Mouse (Mus musculus) liver, embryonic 11.5 days (tissue): Measurements from ENCODE around the gene Kcnq1. TPM values are rescaled to one million over a fixed set of nuclear protein-coding genes. Genes with fewer than 3 reads are reported as not detected.

Source experiments
- ATAC-seq: fragments of 200-750 bp; cut with Nextera tagmentation; replicated peaks from 2 replicates; pipeline ENCODE4 v1.8.0; 2017; ENCODE audit warnings: moderate number of reproducible peaks, mild to moderate bottlenecking, moderate TSS enrichment, moderate library complexity; ENCODE audit not compliant: low FRiP score
- DNase-seq: peaks from one replicate; pipeline ENCODE4 v3.0.0-alpha.2; 2017; ENCODE audit warnings: low spot score
- H3K27ac ChIP-seq: fragments of 300-500 bp; sonication (generic); 2 replicates; pipeline ENCODE4 v1.5.1; 2014; ENCODE audit warnings: mild to moderate bottlenecking, low read depth, low read length, control low read depth
- H3K27me3 ChIP-seq: fragments of 300-500 bp; sonication (generic); replicated peaks from 2 replicates; pipeline ENCODE4 v1.6.1; 2014; ENCODE audit warnings: low read length, mixed read lengths; ENCODE audit not compliant: control insufficient read depth, insufficient read depth
- H3K36me3 ChIP-seq: fragments of 300-500 bp; sonication (generic); 2 replicates; pipeline ENCODE4 v1.6.1; 2014; ENCODE audit warnings: mild to moderate bottlenecking, low read length, moderate library complexity, mixed read lengths; ENCODE audit not compliant: control insufficient read depth, insufficient read depth
- H3K4me1 ChIP-seq: fragments of 300-500 bp; sonication (generic); replicated peaks from 2 replicates; pipeline ENCODE4 v1.6.1; 2014; ENCODE audit warnings: low read length, mixed read lengths; ENCODE audit not compliant: control insufficient read depth, insufficient read depth
- H3K4me2 ChIP-seq: fragments of 300-500 bp; sonication (generic); 2 replicates; pipeline ENCODE4 v1.6.1; 2014; ENCODE audit warnings: mild to moderate bottlenecking, control low read depth, moderate library complexity
- H3K4me3 ChIP-seq: fragments of 300-500 bp; sonication (generic); 2 replicates; pipeline ENCODE4 v1.5.1; 2014; ENCODE audit warnings: low read depth, low read length, control low read depth
- H3K9ac ChIP-seq: fragments of 300-500 bp; sonication (generic); 2 replicates; pipeline ENCODE4 v1.6.1; 2014; ENCODE audit warnings: low read depth, low read length, control low read depth
- H3K9me3 ChIP-seq: fragments of 300-500 bp; sonication (generic); 2 replicates; pipeline ENCODE4 v1.6.1; 2016; ENCODE audit warnings: low read length, inconsistent platforms, mixed read lengths; ENCODE audit not compliant: control insufficient read depth
- WGBS: fragments of 180-500 bp; shearing (Covaris S2); extraction: QIAGEN DNeasy Blood & Tissue Kit; methylation state at CpG from one replicate; pipeline ENCODE4 v1.1.7; 2014; 5-methylcytosine and 5-hydroxymethylcytosine counted together
- polyA plus RNA-seq: library from polyadenylated mRNA; unstranded; fragments of >200 nt; fragmentation: Nextera tagmentation; extraction: Ambion mirVana; gene quantifications from 2 replicates; pipeline ENCODE4 v1.2.1, GENCODE M21; 2014

The Kcnq1 gene
- polyA plus RNA-seq, 1 experiment from 2014 or later: 0.59 TPM

DNA sequence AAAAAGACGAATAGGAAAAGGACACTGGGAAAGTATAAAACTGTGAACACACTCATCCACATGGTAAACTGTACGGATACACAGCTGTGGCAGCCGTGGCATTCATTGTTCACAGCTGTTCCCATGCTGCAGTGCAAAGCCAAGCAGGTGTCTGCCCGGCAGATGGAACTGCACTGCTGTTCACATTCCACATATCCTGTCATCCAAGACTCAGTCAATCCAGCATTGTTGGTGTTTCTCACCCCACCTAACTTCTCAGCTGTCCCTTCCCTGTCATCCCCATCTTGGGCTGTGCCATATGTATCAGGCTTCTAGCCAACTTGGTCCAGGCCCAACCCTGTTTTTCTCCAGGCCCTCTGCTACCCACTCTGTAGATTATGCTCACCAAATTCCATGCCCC is 232.5 kb downstream of the Kcnq1 start:
- Histone ChIP-seq H3K27me3 (no peaks in the 10 kb centered on the region; the same call in 1 of the 2 replicates), H3K9ac (no peak overlapping the region), H3K36me3 (no peaks in the 10 kb centered on the region), H3K4me3 (no peak overlapping the region), H3K9me3 (no peaks in the 10 kb centered on the region), H3K27ac (no peak overlapping the region), H3K4me1 (no peaks in the 10 kb centered on the region), H3K4me2 (no peak overlapping the region)
- WGBS: 76% methylated on average over 4 of the region's 4 CpGs
- ATAC-seq (no peak), DNase-seq (no peak)

DNA sequence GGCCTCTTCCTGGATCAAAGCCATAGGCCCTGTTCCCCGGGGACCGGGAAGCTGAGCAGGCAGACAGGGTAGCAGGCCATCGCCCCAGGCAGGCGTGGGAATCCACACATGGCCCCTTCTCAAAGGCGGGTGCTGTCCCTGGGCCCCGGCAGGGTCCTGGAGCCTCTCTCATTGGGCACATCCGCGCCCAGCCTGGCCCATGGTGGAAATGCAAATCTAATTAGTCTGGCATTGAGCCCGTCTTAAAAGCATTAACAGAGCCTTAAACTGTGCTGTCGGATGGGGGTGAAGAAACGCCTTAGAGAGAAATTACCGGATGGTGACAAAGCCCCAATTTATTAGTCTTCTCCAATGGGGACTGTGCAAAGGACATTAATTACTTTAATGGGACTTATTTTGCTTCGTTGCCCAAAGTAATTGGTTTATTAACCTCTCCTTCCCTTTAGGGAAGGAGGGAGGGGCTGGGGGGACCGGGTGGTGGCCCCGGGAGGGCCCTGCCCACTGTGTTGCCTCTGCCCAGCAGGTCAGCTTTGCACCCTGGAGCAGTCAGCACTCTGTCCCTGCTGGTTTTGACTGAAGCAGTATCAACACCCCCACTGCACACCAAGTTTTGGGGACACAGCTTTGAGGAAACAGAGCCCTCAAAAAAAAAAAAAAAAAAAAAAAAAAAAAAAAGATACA is 234.6 kb downstream of the Kcnq1 start:
- ATAC-seq (no peak), DNase-seq (no peak)
- no peak overlapping the region for H3K9ac ChIP-seq
- no peak overlapping the region for H3K4me3 ChIP-seq
- no peaks in the 10 kb centered on the region for H3K9me3 ChIP-seq
- no peaks in the 10 kb centered on the region for H3K36me3 ChIP-seq
- no peaks in the 10 kb centered on the region; the same call in 1 of the 2 replicates for H3K27me3 ChIP-seq
- H3K4me2 ChIP-seq: no peak overlapping the region
- H3K4me1 ChIP-seq: no peaks in the 10 kb centered on the region
- H3K27ac ChIP-seq: no peak overlapping the region
- 78% methylated on average over 15 of the region's 15 CpGs for WGBS

DNA sequence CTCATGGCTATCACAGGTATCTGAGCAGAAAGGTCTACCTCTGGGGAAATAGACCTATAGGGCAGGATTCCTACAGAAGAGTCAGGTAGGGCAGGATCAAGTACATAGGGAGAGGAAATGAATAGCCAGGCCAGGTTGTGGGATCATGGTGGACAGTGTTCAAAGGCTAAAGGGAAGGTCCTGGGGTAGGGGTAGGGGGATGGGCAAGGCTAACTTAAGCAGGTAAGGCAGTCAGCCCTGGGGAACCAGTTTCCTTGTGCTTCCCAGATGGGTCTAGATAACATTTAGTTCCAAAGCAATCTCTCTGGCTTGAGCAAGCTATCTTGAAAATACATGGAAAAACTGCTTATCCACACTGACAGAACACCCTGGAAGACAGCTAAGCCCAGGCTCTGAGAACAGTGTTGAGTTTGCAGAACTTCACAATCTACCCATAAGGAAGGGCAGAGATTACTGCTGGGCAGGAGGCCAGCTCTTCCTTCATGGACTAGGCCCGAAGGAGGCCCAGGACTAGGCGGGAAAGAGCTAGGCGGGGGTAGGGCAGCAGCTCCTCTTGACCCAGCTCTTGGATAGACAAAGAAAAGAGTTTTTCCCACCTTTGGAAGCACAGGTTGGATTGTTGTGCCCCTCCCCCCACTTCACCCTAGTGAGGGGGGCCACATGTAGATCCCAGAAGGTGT is 235.3 kb downstream of the Kcnq1 start:
- H3K27ac ChIP-seq: no peak overlapping the region
- no peak overlapping the region for H3K9ac ChIP-seq
- H3K9me3 ChIP-seq: no peaks in the 10 kb centered on the region
- H3K36me3 ChIP-seq: no peaks in the 10 kb centered on the region
- no peak overlapping the region for H3K4me3 ChIP-seq
- 67% methylated on average over 3 of the region's 3 CpGs for WGBS
- no peak for DNase-seq
- H3K27me3 ChIP-seq: no peaks in the 10 kb centered on the region; the same call in 1 of the 2 replicates
- H3K4me2 ChIP-seq: no peak overlapping the region
- no peaks in the 10 kb centered on the region for H3K4me1 ChIP-seq
- ATAC-seq: no peak

DNA sequence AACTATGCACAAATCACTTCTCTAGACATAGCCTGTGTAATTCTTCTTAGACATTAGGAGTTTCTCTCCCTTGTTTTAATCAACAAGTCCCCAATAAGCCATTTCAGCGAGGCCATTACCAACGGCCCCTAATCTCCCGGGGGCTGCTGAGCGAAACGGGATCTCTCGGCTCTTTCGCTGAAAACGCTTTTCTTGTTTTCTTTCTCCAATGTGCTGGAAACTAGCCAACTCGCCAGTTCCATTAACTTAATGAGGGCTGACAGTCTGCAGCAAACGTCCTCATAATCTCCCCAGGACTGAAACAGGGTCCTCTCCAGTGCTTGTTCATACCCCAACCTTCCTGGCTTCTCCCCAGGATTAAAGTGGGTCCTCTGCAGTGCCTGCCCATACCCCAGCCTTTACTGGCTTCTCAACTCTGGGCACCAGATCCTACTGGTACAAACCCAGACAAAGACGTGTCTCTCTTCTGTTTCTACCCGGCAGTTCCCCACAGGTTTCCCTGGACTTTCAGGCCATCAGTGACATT is 237.7 kb downstream of the Kcnq1 start:
- 54% methylated on average over 12 of the region's 12 CpGs for WGBS
- no peaks in the 10 kb centered on the region for H3K4me1 ChIP-seq
- ATAC-seq: no peak
- H3K4me2 ChIP-seq: no peak overlapping the region
- H3K27me3 ChIP-seq: no peaks in the 10 kb centered on the region; the same call in 1 of the 2 replicates
- H3K36me3 ChIP-seq: no peaks in the 10 kb centered on the region
- H3K9me3 ChIP-seq: no peaks in the 10 kb centered on the region
- H3K4me3 ChIP-seq: no peak overlapping the region
- no peak overlapping the region; the same call in 1 of the 2 replicates for H3K9ac ChIP-seq
- no peak overlapping the region for H3K27ac ChIP-seq
- DNase-seq: no peak

DNA sequence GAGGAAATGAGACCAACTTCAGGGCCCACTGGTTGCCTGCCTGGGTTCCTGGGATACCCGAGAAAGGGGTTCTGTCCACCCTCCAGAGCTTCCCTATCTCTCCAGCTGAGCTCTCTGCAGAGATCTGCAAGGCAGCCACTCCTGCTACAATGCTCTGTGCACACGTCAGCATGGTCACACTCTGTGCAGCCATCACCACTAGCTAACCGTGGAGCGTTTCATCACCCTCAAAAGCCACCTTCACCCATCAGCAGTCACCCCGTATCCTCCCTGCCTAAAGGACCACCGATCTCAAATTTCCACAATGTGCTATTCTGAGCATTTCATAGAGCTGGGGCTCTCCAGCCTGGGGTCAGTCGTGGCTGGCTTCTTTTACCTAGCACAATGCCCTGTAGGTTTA is 243.1 kb downstream of the Kcnq1 start:
- ATAC-seq (no peak), DNase-seq (no peak)
- H3K36me3 ChIP-seq: no peaks in the 10 kb centered on the region
- H3K9ac ChIP-seq: no peak overlapping the region
- H3K9me3 ChIP-seq: no peaks in the 10 kb centered on the region
- no peak overlapping the region for H3K27ac ChIP-seq
- no peaks in the 10 kb centered on the region for H3K4me1 ChIP-seq
- H3K27me3 ChIP-seq: no peaks in the 10 kb centered on the region
- no peak overlapping the region for H3K4me3 ChIP-seq
- 64% methylated on average over 7 of the region's 7 CpGs for WGBS
- H3K4me2 ChIP-seq: no peak overlapping the region

DNA sequence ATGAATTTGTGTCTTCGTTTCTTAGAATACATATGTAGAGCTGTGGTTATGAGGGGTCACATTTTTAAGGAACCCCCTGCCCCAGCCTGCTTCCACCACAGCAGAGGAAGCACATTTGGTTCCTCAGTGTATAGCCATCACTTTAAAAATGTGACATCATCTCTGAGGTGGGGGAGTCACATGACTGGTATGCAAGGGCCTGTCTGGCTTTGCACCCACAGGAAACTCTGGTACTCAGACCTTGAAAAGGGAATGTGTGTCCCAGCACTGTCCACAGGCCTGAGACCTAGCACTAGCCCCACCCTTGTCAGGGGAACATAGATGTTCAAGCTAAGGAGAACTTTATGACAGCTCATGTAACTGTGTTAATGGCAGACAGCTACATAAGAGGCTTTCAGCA is 243.7 kb downstream of the Kcnq1 start:
- no peak overlapping the region for H3K4me3 ChIP-seq
- H3K9ac ChIP-seq: no peak overlapping the region
- H3K36me3 ChIP-seq: no peaks in the 10 kb centered on the region
- no peaks in the 10 kb centered on the region for H3K9me3 ChIP-seq
- H3K4me1 ChIP-seq: no peaks in the 10 kb centered on the region
- DNase-seq (no peak), ATAC-seq (no peak)
- no peak overlapping the region for H3K4me2 ChIP-seq
- WGBS: 57% methylated on average over 1 of the region's 1 CpGs
- H3K27me3 ChIP-seq: no peaks in the 10 kb centered on the region
- H3K27ac ChIP-seq: no peak overlapping the region

DNA sequence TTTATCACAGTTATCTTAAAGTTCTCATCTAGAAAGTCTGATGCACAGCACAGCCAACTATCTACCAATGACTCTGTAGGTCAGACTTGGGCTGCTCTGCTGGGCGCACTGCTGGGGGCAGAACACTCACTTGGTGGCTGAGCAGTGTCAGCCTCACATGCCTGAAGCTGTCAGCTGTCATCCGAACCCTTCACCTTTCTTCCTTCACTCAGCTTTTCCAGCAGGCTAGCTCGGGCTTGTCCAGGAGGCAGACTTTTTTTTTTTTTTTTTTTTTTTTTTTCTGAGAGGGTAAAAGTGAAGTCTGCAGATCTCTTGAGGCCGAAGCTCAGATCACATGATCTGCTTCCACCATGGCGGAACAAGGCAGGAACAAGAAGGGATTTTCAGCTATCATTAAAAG is 249.7 kb downstream of the Kcnq1 start:
- Histone ChIP-seq H3K4me2 (no peak overlapping the region), H3K9ac (no peak overlapping the region), H3K9me3 (no peaks in the 10 kb centered on the region), H3K27me3 (no peaks in the 10 kb centered on the region), H3K36me3 (no peaks in the 10 kb centered on the region), H3K4me1 (no peaks in the 10 kb centered on the region; the same call in 1 of the 2 replicates), H3K4me3 (no peak overlapping the region), H3K27ac (no peak overlapping the region)
- ATAC-seq: no peak
- 70% methylated on average over 5 of the region's 5 CpGs for WGBS
- no peak for DNase-seq

DNA sequence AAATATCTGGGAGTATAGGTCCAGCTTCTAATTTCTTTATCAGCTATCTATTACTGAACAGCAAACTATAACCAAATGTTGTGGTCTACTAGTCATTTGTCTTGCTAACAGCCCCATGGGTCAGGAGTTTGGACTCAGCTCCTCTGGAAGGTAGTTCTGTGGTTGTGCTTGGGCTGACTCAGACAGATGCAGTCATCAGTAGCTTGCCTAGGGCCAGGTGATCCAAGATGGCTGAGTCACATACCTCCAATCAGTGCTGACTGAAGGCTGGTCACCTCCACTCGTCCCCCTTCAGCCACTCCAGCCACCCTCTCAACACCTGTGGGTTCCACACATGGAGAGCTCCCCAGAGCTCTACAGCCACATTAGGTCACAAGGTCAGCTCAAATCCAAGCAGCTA is 250.9 kb downstream of the Kcnq1 start:
- H3K4me2 ChIP-seq: no peak overlapping the region
- ATAC-seq: no peak
- no peak overlapping the region for H3K9ac ChIP-seq
- 52% methylated on average over 1 of the region's 1 CpGs for WGBS
- H3K4me3 ChIP-seq: no peak overlapping the region
- DNase-seq: no peak
- no peaks in the 10 kb centered on the region for H3K36me3 ChIP-seq
- H3K4me1 ChIP-seq: no peaks in the 10 kb centered on the region; the same call in 1 of the 2 replicates
- H3K9me3 ChIP-seq: no peaks in the 10 kb centered on the region
- no peaks in the 10 kb centered on the region for H3K27me3 ChIP-seq
- H3K27ac ChIP-seq: no peak overlapping the region

DNA sequence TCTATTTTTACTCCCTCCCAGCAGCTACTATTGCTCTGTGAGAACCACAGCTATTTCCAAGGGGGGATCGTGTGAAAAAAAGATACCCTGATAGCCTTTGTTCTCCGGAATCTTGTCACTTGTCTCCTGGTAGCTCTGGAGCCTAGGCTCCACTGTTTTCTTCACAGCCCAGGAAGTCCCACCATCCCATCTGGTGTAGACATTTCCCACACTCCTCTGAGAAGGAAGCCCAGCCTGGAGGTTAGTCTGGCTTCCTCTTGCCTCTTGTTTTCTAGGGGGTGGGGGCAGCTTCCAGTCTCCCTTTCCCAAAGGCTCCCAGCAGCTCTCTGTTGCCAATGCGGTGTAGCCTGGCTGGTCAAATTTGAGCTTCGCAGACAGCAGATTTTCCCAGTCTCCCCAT is 251.7 kb downstream of the Kcnq1 start:
- H3K9ac ChIP-seq: no peak overlapping the region
- no peak overlapping the region for H3K4me2 ChIP-seq
- H3K27ac ChIP-seq: no peak overlapping the region
- 50% methylated on average over 4 of the region's 4 CpGs for WGBS
- no peak overlapping the region for H3K4me3 ChIP-seq
- H3K4me1 ChIP-seq: no peaks in the 10 kb centered on the region; the same call in 1 of the 2 replicates
- DNase-seq (no peak), ATAC-seq (no peak)
- H3K9me3 ChIP-seq: no peaks in the 10 kb centered on the region
- no peaks in the 10 kb centered on the region for H3K36me3 ChIP-seq
- H3K27me3 ChIP-seq: no peaks in the 10 kb centered on the region; the same call in 1 of the 2 replicates
